Mouse (Mus musculus): ENCODE data around the gene Cdk5r2. TPM values are rescaled to one million over a fixed set of nuclear protein-coding genes. Genes with fewer than 3 reads are reported as not detected.
"Not testable (repeated sequence)": the region's sequence is repeated elsewhere in the genome, so short reads cannot be mapped to it uniquely, and the experiment has no call there.

Gene Cdk5r2
- polyA plus RNA-seq, 1 experiment from 2014 or later = not detected

DNA sequence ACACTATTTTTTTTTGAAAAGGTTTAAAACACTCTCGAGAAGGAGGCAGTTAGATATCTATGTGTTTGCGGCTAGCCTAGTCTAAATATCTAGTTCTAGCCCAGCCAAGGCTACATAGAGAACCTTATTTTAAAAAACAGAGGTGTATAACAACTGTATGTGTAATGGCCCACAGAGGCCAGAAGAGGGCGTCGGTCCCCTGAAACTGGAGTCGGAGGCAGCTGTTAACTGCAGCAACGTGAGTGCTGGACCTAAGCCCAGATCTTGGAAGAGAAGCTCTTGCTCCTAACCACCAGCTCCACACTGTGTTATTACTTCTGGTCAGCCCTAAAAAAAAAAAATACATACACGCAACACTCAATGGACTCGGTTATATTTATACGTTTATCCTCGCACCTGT, 45.7 kb upstream of the Cdk5r2 start:
- DNase-seq (peak; percentile 52), ATAC-seq (ENCODE audit: insufficient read depth) (no peak)
- peaks cover 54% of the 10 kb centered on the region for H3K27me3 ChIP-seq (ENCODE audit: insufficient read depth, low read length)
- no peak overlapping the region for H3K4me2 ChIP-seq
- H3K27ac ChIP-seq (ENCODE audit: low read depth) = no peak overlapping the region
- H3K4me1 ChIP-seq (ENCODE audit: insufficient read depth) = peaks cover 11% of the 10 kb centered on the region; the same call in 1 of the 2 replicates
- H3K36me3 ChIP-seq (ENCODE audit: insufficient read depth) = no peaks in the 10 kb centered on the region
- WGBS = 44% methylated on average over 10 of the region's 10 CpGs
- H3K9ac ChIP-seq = no peak overlapping the region
- H3K9me3 ChIP-seq (ENCODE audit: low read depth, low read length) = no peaks in the 10 kb centered on the region
- H3K4me3 ChIP-seq (ENCODE audit: low read depth, low read length) = no peak overlapping the region
- TF ChIP-seq CTCF (IDR thresholded peaks at IDR 0.05; ENCODE audit: low read depth) = no peak

GRCm38 (mm10) chr1:74814931-74815647, 39.6 kb upstream of the Cdk5r2 start:
- no peak overlapping the region for H3K4me3 ChIP-seq (ENCODE audit: low read depth, low read length)
- no peak overlapping the region for H3K27ac ChIP-seq (ENCODE audit: low read depth)
- no peaks in the 10 kb centered on the region for H3K36me3 ChIP-seq (ENCODE audit: insufficient read depth)
- H3K4me2 ChIP-seq = no peak overlapping the region
- no peak overlapping the region for H3K9ac ChIP-seq
- no peaks in the 10 kb centered on the region for H3K9me3 ChIP-seq (ENCODE audit: low read depth, low read length)
- TF ChIP-seq CTCF (IDR thresholded peaks at IDR 0.05; ENCODE audit: low read depth) = no peak
- ATAC-seq (ENCODE audit: insufficient read depth) (no peak), DNase-seq (no peak)
- H3K27me3 ChIP-seq (ENCODE audit: insufficient read depth, low read length) = 0 out of 2 replicates have a peak, but pooled peaks cover 3% of the 10 kb centered on the region
- WGBS = 69% methylated on average over 9 of the region's 9 CpGs
- no peaks in the 10 kb centered on the region for H3K4me1 ChIP-seq (ENCODE audit: insufficient read depth)

GRCm38 (mm10) chr1:74815965-74816364, 38.8 kb upstream of the Cdk5r2 start:
- not testable (repeated sequence) for H3K4me1 ChIP-seq (ENCODE audit: insufficient read depth); DNase-seq; H3K27ac ChIP-seq (ENCODE audit: low read depth); H3K4me2 ChIP-seq; H3K9me3 ChIP-seq (ENCODE audit: low read depth, low read length); H3K36me3 ChIP-seq (ENCODE audit: insufficient read depth); H3K9ac ChIP-seq; ATAC-seq (ENCODE audit: insufficient read depth); H3K4me3 ChIP-seq (ENCODE audit: low read depth, low read length); H3K27me3 ChIP-seq (ENCODE audit: insufficient read depth, low read length)
- WGBS = 85% methylated on average over 6 of the region's 6 CpGs

DNA sequence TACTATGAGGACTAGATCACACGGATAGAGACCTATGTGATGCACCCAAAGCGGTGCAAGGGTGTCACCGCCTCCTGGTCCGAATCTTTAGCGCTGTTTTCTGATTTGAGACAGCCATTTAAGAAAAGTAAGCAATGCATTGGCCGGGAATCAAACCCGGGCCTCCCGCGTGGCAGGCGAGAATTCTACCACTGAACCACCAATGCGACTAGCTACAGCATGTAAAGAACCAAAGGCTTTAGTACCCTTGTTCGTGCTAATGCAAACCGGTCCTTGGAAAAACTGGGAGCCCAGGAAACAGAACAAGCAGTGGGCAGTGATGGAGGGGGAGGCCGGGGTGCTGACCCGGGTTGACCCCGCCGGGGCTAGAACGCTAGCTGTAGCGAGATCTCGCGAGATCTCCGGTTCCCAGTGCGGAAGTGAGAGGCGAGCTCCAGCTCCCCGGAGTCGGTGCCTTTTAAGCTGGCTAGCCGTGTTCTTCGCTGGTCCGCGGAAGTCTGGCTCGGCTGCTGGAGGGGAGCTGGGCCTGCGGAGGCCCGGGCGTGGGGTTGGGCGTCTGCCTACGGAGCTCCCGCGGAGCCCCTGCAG, 38.0 kb upstream of the Cdk5r2 start:
- TF ChIP-seq CTCF (IDR thresholded peaks at IDR 0.05; ENCODE audit: low read depth) = no peak
- no peaks in the 10 kb centered on the region for H3K36me3 ChIP-seq (ENCODE audit: insufficient read depth)
- 4% methylated on average over 38 of the region's 38 CpGs for WGBS
- no peaks in the 10 kb centered on the region for H3K9me3 ChIP-seq (ENCODE audit: low read depth, low read length)
- DNase-seq (peak; percentile 96), ATAC-seq (ENCODE audit: insufficient read depth) (peak; percentile 84)
- H3K4me1 ChIP-seq (ENCODE audit: insufficient read depth) = no peaks in the 10 kb centered on the region
- peak overlapping the region; percentile 68 for H3K9ac ChIP-seq
- peak overlapping the region; percentile 59 for H3K4me3 ChIP-seq (ENCODE audit: low read depth, low read length)
- no peaks in the 10 kb centered on the region for H3K27me3 ChIP-seq (ENCODE audit: insufficient read depth, low read length)
- peak overlapping the region; percentile 81 for H3K27ac ChIP-seq (ENCODE audit: low read depth)
- H3K4me2 ChIP-seq = peak overlapping the region; percentile 70

DNA sequence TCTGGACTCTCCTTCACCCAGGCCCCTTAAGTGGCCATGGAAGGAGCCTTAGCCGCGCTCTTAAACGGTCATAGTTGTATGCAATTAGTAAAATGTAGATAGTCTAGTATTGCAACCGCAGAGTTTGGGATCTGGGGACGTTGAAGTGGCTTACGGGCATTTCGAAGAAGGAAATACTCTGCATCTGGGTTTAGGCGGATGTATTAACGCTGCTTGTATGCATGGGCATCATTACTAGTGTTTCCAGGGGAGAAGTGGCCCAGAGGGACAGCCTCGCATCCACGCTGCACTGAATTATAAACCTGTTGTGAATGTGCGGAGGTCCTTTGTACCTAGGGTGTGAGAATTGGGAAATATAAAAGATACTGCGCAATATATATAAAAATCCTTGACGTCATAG, 37.5 kb upstream of the Cdk5r2 start:
- H3K4me2 ChIP-seq = peak overlapping the region; percentile 70
- ATAC-seq (ENCODE audit: insufficient read depth) = no peak
- H3K9me3 ChIP-seq (ENCODE audit: low read depth, low read length) = no peaks in the 10 kb centered on the region
- no peaks in the 10 kb centered on the region for H3K36me3 ChIP-seq (ENCODE audit: insufficient read depth)
- H3K27me3 ChIP-seq (ENCODE audit: insufficient read depth, low read length) = no peaks in the 10 kb centered on the region
- peak overlapping the region; percentile 68 for H3K9ac ChIP-seq
- peak overlapping the region; percentile 81 for H3K27ac ChIP-seq (ENCODE audit: low read depth)
- H3K4me1 ChIP-seq (ENCODE audit: insufficient read depth) = no peaks in the 10 kb centered on the region
- WGBS = 10% methylated on average over 14 of the region's 14 CpGs
- TF ChIP-seq CTCF (IDR thresholded peaks at IDR 0.05; ENCODE audit: low read depth) = no peak
- H3K4me3 ChIP-seq (ENCODE audit: low read depth, low read length) = peak overlapping the region; percentile 59
- no peak for DNase-seq

- no peak overlapping the region for H3K4me2 ChIP-seq
- H3K9me3 ChIP-seq (ENCODE audit: low read depth, low read length) = no peaks in the 10 kb centered on the region
- no peak for TF ChIP-seq CTCF (IDR thresholded peaks at IDR 0.05; ENCODE audit: low read depth)
- 97% methylated on average over 1 of the region's 1 CpGs for WGBS
- H3K27ac ChIP-seq (ENCODE audit: low read depth) = no peak overlapping the region
- no peaks in the 10 kb centered on the region for H3K27me3 ChIP-seq (ENCODE audit: insufficient read depth, low read length)
- no peaks in the 10 kb centered on the region for H3K36me3 ChIP-seq (ENCODE audit: insufficient read depth)
- H3K4me3 ChIP-seq (ENCODE audit: low read depth, low read length) = no peak overlapping the region
- no peak for DNase-seq
- H3K9ac ChIP-seq = no peak overlapping the region
- no peaks in the 10 kb centered on the region for H3K4me1 ChIP-seq (ENCODE audit: insufficient read depth)
- no peak for ATAC-seq (ENCODE audit: insufficient read depth)
These were observed 36.2 kb upstream of the Cdk5r2 start for GRCm38 (mm10) chr1:74818509-74818908.

DNA sequence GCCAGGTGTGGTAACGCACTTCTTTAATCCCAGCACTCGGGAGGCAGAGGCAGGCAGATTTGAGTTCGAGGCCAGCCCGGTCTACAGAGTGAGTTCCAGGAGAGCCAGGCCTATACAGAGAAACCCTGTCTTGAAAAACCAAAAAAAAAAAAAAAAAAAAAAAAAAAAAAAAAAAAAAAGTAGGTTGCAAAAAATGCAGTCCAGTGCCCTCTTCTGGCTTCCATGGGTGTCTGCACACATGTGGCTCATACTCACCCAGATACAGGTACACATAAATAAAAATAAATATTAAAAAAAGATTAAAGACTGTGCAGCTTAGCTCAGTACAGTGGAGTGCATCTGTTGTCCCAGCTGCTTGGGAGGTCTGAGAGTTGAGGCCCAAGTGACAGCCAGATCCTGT, 31.1 kb upstream of the Cdk5r2 start:
- not testable (repeated sequence) for H3K4me2 ChIP-seq; H3K9me3 ChIP-seq (ENCODE audit: low read depth, low read length); DNase-seq; H3K4me3 ChIP-seq (ENCODE audit: low read depth, low read length); H3K4me1 ChIP-seq (ENCODE audit: insufficient read depth); H3K27ac ChIP-seq (ENCODE audit: low read depth); H3K9ac ChIP-seq; ATAC-seq (ENCODE audit: insufficient read depth); H3K27me3 ChIP-seq (ENCODE audit: insufficient read depth, low read length); H3K36me3 ChIP-seq (ENCODE audit: insufficient read depth)
- 89% methylated on average over 4 of the region's 4 CpGs for WGBS
